Mouse (Mus musculus) layer of hippocampus, adult 2 months (tissue): ENCODE results near the gene Gm15217. TPM values are rescaled to one million over a fixed set of nuclear protein-coding genes. Genes with fewer than 3 reads are reported as not detected.

ENCODE experiments used
- DNase-seq, 2 experiments: peaks; one replicate each; pipeline ENCODE4 v3.0.0; 2022; ENCODE audit warnings: low spot score in 2 of 2
- H3K27ac ChIP-seq: fragments of 200-600 bp; 2 replicates; pipeline ENCODE4 v1.8.1; 2022
- H3K4me3 ChIP-seq: fragments of 200-600 bp; 2 replicates; pipeline ENCODE4 v1.8.1; 2022; ENCODE audit warnings: mild to moderate bottlenecking
- CTCF ChIP-seq: fragments of 200-600 bp; conservative IDR thresholded peaks from 2 replicates; pipeline ENCODE4 v1.8.1; 2022; ENCODE audit warnings: antibody characterized with exemption, mild to moderate bottlenecking, moderate library complexity
- total RNA-seq, 2 experiments: library from RNA; stranded (reverse); gene quantifications; 2 replicates each; pipeline ENCODE4 v1.2.3; 2021

Gm15217 gene
- total RNA-seq, 2 experiments from 2014 or later = not detected

- Histone ChIP-seq H3K27ac (no peak overlapping the region), H3K4me3 (no peak overlapping the region)
- no peak for TF ChIP-seq CTCF
- DNase-seq = no peak
Observed at GRCm38 (mm10) chr14:46412497-46413000, 33.3 kb downstream of the Gm15217 start.

DNA sequence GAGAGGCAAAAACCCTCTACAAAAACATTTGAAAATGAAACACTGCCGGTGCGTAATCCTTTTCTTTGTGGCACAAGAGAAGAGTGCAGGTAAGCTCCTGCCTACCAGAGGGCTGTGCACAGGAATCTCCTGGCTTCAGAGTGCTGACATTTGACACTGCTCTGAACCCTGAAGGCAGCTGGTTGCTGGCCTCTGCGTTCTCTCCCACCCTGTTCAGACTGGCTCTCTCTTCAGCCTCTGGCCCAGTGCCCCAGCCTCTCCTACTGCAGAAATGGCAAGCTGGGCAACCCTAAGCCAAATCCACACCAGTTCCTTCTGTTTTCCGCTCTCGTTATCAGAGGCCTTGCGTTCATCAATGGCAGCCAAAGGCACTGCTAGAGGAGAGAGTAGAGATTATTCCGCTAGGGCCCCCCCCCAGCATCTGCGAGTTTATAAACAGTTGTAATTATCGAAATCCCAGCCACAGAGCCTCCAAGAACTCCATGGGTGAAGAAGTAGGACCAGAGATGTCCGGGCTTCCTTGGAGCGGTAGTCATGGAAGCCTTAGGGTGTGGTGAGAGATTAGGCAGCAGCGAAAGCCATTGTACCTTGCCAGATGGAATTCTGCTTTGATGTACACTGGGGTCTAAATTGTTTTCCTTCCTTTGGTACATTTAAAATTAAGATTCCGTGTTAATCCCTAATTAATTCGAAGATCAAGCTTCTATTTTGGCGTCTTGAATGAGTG lies 39.3 kb downstream of the Gm15217 start:
- Histone ChIP-seq H3K4me3 (no peak overlapping the region), H3K27ac (no peak overlapping the region)
- no peak for TF ChIP-seq CTCF

DNA sequence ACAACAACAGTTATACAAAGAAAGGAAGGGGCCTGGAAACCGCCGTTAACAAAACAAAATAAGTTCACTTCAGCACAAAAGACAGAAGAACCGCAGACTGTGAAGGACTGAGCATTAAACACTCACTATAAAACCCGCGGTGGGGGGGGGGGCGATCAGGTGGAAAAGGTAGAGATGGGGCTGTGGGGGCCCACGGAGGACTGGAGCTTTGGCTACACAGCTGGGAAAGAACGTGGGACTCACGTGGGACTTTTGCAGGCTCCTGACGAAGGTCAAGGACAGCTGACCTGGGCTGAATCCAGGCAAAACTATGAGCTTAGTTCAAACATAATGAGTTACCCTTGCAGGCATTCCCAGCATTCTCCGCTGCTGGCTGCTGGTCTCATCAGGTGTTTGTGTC lies 40.1 kb downstream of the Gm15217 start:
- no peak overlapping the region for H3K4me3 ChIP-seq
- no peak overlapping the region for H3K27ac ChIP-seq
- no peak for DNase-seq
- TF ChIP-seq CTCF = no peak

More for the DNA sequence above, 39.3 kb downstream of the Gm15217 start:
- DNase-seq = no peak

DNA sequence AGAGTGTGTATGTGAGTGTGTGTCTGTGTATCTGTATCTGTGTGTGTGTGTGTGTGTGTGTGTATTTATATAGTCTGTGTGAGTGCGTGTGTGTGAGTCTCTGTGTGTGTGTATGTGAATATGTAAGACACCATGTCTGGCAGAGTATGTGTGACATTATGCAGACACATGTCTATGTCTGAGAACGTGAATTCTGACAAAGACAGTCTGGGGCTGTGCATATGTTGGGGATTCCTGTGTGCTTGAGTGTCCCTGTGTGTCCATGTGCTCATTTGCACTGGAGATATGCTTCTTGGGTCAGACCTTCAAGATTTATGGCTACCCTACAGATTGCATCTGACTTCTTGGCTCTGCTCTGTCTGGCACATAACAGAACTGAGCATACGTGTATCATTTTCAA lies 42.6 kb downstream of the Gm15217 start:
- Histone ChIP-seq H3K4me3 (no peak overlapping the region), H3K27ac (no peak overlapping the region)
- no peak for DNase-seq
- TF ChIP-seq CTCF = no peak

DNA sequence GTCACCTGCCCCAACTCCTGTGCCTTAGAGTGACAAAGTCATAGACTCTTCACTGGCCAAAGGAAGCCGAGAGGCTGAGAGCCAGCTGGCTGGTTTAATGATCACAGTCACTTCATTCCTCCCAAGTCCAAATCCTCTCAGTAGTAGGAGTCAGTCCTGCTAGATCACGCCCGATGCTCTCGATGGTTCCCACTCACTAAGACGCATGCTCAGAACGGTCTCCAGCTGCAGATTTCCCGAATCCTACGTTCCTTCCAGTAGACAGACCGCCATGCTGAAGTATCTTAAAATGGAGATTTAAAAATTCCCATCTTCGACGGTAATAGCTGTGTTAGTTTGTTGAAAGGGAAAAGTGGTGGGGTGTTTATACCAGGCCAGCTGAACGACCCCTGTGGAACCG lies 48.0 kb downstream of the Gm15217 start:
- Histone ChIP-seq H3K27ac (no peak overlapping the region), H3K4me3 (no peak overlapping the region)
- no peak for TF ChIP-seq CTCF
- DNase-seq = no peak

DNA sequence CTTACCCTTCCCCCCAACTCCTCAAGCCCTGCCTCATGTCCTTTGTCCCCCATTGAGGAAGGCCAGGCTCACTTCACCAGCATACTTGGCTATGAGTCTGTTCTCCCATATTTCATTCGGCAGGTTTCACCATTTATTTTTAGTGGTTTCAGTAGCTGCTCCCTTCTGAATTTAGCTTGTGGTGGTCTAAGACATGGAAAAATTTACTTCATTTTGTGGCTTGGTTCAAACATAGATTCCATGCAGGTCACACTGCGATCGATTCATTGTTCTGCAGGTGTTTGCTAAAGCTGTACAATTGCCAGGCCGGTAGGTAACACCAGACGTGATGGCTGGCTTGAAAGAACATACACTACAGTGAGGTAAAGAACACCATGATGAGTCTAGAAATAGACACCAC lies 51.0 kb downstream of the Gm15217 start:
- no peak for DNase-seq

More for the DNA sequence above, 51.0 kb downstream of the Gm15217 start:
- no peak for TF ChIP-seq CTCF
- no peak overlapping the region for H3K27ac ChIP-seq
- H3K4me3 ChIP-seq = no peak overlapping the region

Other genes with a start within 250 kb of the Gm15217 start
- gene Bmp4, start 11.3 kb downstream of the Gm15217 start, total RNA-seq = 1 to 10 TPM; 3.0 to 3.2 TPM